Mouse (Mus musculus): ENCODE measurements around the gene Gm10340. TPM values are rescaled to one million over a fixed set of nuclear protein-coding genes. Genes with fewer than 3 reads are reported as not detected.

Gene Gm10340
- polyA plus RNA-seq (2014; fragmentation: Illumina TruSeq; extraction: RNeasy Lipid Tissue Mini Kit (QIAGEN cat#74804); ENCODE audit: low read depth, low replicate concordance) = 6.5 TPM

DNA sequence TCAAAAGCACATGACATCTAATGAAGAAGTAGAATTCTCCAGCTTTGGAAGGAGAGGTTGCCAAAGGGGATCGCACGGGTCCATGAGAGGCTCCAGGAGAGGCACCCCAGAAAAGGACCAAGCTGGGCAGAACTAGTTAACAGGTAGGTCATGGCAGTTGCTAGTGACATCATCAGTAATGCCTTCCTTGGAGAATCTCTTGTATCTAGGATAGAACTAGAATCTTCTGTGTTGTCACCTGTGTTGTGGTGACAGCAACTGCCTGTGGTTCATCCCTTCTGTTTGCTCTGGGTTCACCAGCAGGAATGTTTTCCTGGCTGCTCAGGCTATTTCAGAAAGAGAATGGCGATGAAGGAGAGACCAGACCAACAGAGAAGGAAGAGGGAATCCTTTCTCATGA is at the start of gene Gm10340:
TSS of gene Gm10340 (plus strand) at position 301 of the 400 bp plus-strand sequence.

DNA sequence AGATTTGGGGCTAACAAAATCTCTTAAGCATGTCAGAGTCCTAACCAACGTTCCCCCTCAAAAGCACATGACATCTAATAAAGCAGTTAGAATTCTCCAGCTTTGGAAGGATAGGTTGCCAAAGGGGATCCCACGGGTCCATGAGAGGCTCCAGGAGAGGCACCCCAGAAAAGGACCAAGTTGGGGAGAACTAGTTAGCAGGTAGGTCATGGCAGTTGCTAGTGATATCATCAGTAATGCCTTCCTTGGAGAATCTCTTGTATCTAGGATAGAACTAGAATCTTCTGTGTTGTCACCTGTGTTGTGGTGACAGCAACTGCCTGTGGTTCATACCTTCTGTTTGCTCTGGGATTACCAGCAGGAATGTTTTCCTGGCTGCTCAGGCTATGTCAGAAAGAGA is 54.2 kb downstream of the Gm10340 start, which contains the start of gene Gm5795:
TSS of gene Gm5795 (plus strand) at position 301 of the 400 bp plus-strand sequence.

Other genes starting within 250 kb of the Gm10340 start
- gene Gm2888, start 104.0 kb upstream of the Gm10340 start, polyA plus RNA-seq (2014; fragmentation: Illumina TruSeq; extraction: RNeasy Lipid Tissue Mini Kit (QIAGEN cat#74804); ENCODE audit: low read depth, low replicate concordance) = 24.3 TPM
- 5.8 TPM for gene Gm2897, start 84.7 kb upstream of the Gm10340 start, polyA plus RNA-seq (2014; fragmentation: Illumina TruSeq; extraction: RNeasy Lipid Tissue Mini Kit (QIAGEN cat#74804); ENCODE audit: low read depth, low replicate concordance)
- gene Gm5795, start 54.3 kb downstream of the Gm10340 start, polyA plus RNA-seq (2014; fragmentation: Illumina TruSeq; extraction: RNeasy Lipid Tissue Mini Kit (QIAGEN cat#74804); ENCODE audit: low read depth, low replicate concordance) = 165 TPM
- gene D830030K20Rik, start 74.5 kb downstream of the Gm10340 start, polyA plus RNA-seq (2014; fragmentation: Illumina TruSeq; extraction: RNeasy Lipid Tissue Mini Kit (QIAGEN cat#74804); ENCODE audit: low read depth, low replicate concordance) = 1.2 TPM
- gene Gm2956, start 198.6 kb downstream of the Gm10340 start, polyA plus RNA-seq (2014; fragmentation: Illumina TruSeq; extraction: RNeasy Lipid Tissue Mini Kit (QIAGEN cat#74804); ENCODE audit: low read depth, low replicate concordance) = 8.8 TPM

All from testis, adult 10 weeks (tissue).